Mouse (Mus musculus): ENCODE results near the gene Arntl2. TPM values are rescaled to one million over a fixed set of nuclear protein-coding genes. Genes with fewer than 3 reads are reported as not detected.

Arntl2 gene
- total RNA-seq, 2 experiments from 2014 or later = not detected

- ATAC-seq (replicated peaks; ENCODE audit: low FRiP score, low TSS enrichment, poor library complexity, severe bottlenecking) = no peak
Observed at GRCm38 (mm10) chr6:146881896-146882770, 86.3 kb downstream of the Arntl2 start.

Other genes starting within 250 kb of the Arntl2 start
- 127 and 129 TPM in 2 replicates for gene Fgfr1op2, start 218.9 kb upstream of the Arntl2 start, total RNA-seq (2014; fragmentation: Nextera tagmentation)
- gene Fgfr1op2, start 218.9 kb upstream of the Arntl2 start, total RNA-seq (2017) = 205 and 208 TPM in 2 replicates
- gene Ints13, start 218.2 kb upstream of the Arntl2 start, total RNA-seq (2014; fragmentation: Nextera tagmentation) = 119 and 125 TPM in 2 replicates
- gene Ints13, start 218.2 kb upstream of the Arntl2 start, total RNA-seq (2017) = 173 and 221 TPM in 2 replicates
- gene Med21, start 153.5 kb upstream of the Arntl2 start, total RNA-seq (2014; fragmentation: Nextera tagmentation) = 70.8 and 85.1 TPM in 2 replicates
- gene Med21, start 153.5 kb upstream of the Arntl2 start, total RNA-seq (2017) = 83.8 and 89.7 TPM in 2 replicates
- gene Tm7sf3, start 153.2 kb upstream of the Arntl2 start, total RNA-seq (2014; fragmentation: Nextera tagmentation) = 47.6 and 57.4 TPM in 2 replicates
- 60.9 and 68.3 TPM in 2 replicates for gene Tm7sf3, start 153.2 kb upstream of the Arntl2 start, total RNA-seq (2017)
- 2.7 and 4.5 TPM in 2 replicates for gene Stk38l, start 71.1 kb upstream of the Arntl2 start, total RNA-seq (2014; fragmentation: Nextera tagmentation)
- gene Stk38l, start 71.1 kb upstream of the Arntl2 start, total RNA-seq (2017) = 3.4 and 6.6 TPM in 2 replicates
- gene Smco2, start 54.0 kb downstream of the Arntl2 start, total RNA-seq (2014; fragmentation: Nextera tagmentation) = not detected in 2 replicates
- gene Smco2, start 54.0 kb downstream of the Arntl2 start, total RNA-seq (2017) = not detected in 2 replicates
- gene Ppfibp1, start 92.4 kb downstream of the Arntl2 start, total RNA-seq (2014; fragmentation: Nextera tagmentation) = 1.2 and 6.5 TPM in 2 replicates
- 6.1 and 11.4 TPM in 2 replicates for gene Ppfibp1, start 92.4 kb downstream of the Arntl2 start, total RNA-seq (2017)
- gene 1700034J05Rik, start 158.4 kb downstream of the Arntl2 start, total RNA-seq (2014; fragmentation: Nextera tagmentation) = not detected in 2 replicates
- not detected in 2 replicates for gene 1700034J05Rik, start 158.4 kb downstream of the Arntl2 start, total RNA-seq (2017)
- gene Rep15, start 236.5 kb downstream of the Arntl2 start, total RNA-seq (2014; fragmentation: Nextera tagmentation) = 1.0 and 1.3 TPM in 2 replicates
- gene Rep15, start 236.5 kb downstream of the Arntl2 start, total RNA-seq (2017) = 0.57 TPM in 1 of 2 replicates, not detected in the other
- gene Mrps35, start 246.7 kb downstream of the Arntl2 start, total RNA-seq (2014; fragmentation: Nextera tagmentation) = 94.4 and 113 TPM in 2 replicates
- gene Mrps35, start 246.7 kb downstream of the Arntl2 start, total RNA-seq (2017) = 115 and 125 TPM in 2 replicates

All from megakaryocyte-erythroid progenitor cell, adult 5-6 weeks (primary cell).